Comparison of ENCODE assay signal across 19 mouse cellular contexts in genomic region chr15:81852411-81853000, GRCm38 (mm10). TPM values are rescaled to one million over a fixed set of nuclear protein-coding genes. Genes with fewer than 3 reads are reported as not detected.
DNase-seq lines count a peak whose midpoint lies in the region; TF ChIP-seq lines count a peak whose summit lies in the region.
"Had no signal": no experiment of that assay in that cellular context is flagged by ENCODE, and none has a peak within 500 bp of the region (broad histone marks: within the 10 kb centered on the region; RNA-seq: fewer than 3 reads in every experiment).

No protein-coding gene starts in this region.

- peak overlapping the region; percentile 40 for H3K27ac ChIP-seq in heart, adult 2 months
- H3K27ac ChIP-seq: embryonic facial prominence, embryonic 15.5 days; forebrain, embryonic 10.5 days; limb, embryonic 15.5 days; neural tube, embryonic 12.5 days; stomach, embryonic 15.5 days had no signal

- no peak for TF ChIP-seq EP300 in heart, adult 2 months (IDR thresholded peaks at IDR 0.05; ENCODE audit: insufficient read depth, low read depth, low read length)

- H3K4me3 ChIP-seq in heart, adult 2 months: no peak overlapping the region
- H3K4me3 ChIP-seq: embryonic facial prominence, embryonic 15.5 days; forebrain, embryonic 10.5 days; limb, embryonic 15.5 days; neural tube, embryonic 12.5 days; stomach, embryonic 15.5 days had no signal

- H3K36me3 ChIP-seq in heart, adult 2 months (ENCODE audit: control insufficient read depth, insufficient read depth, low read length): peaks cover 25% of the 10 kb centered on the region

- peak; percentile 65 for DNase-seq in adrenal gland, adult 8-10 months
- no peak for DNase-seq in adrenal gland, postnatal 4 days (ENCODE audit: low spot score in 2 of 2)
- DNase-seq in heart, adult 2 months: no peak
- no peak for DNase-seq in heart, postnatal 25 days (ENCODE audit: low spot score)
- peak; percentile 72 for DNase-seq in adrenal gland, postnatal 14 days
- peak; percentile 21 to 40 for DNase-seq in cerebellum, postnatal 10 days
- DNase-seq in left cerebral cortex, postnatal 10 days (ENCODE audit: extremely low spot score in 1 of 2, low spot score in 2 of 2): no peak
- DNase-seq in embryo, embryonic 10.5 days (ENCODE audit: low spot score): no peak
- DNase-seq: gastrocnemius, postnatal 14 days; heart, postnatal 36 days; kidney, adult 8-10 months; lung, postnatal 10 days; spleen, adult 18-20 months had no signal

- no peaks in the 10 kb centered on the region for H3K27me3 ChIP-seq in heart, adult 2 months (ENCODE audit: control insufficient read depth, insufficient read depth, low read length)
- H3K27me3 ChIP-seq: embryonic facial prominence, embryonic 15.5 days; limb, embryonic 15.5 days; megakaryocyte, embryonic 14.5 days; neural tube, embryonic 12.5 days; stomach, embryonic 15.5 days had no signal

- TF ChIP-seq POLR2A in heart, adult 2 months (IDR thresholded peaks at IDR 0.05; ENCODE audit: insufficient read depth, low read depth, low read length): no peak

- H3K4me1 ChIP-seq in heart, adult 2 months (ENCODE audit: control insufficient read depth, insufficient read depth, low read length): peaks cover 12% of the 10 kb centered on the region

- TF ChIP-seq CTCF in heart, adult 2 months (IDR thresholded peaks at IDR 0.05): no peak

- no peak overlapping the region for H3K9ac ChIP-seq in heart, adult 2 months (ENCODE audit: low read depth, low read length)
- H3K9ac ChIP-seq: embryonic facial prominence, embryonic 15.5 days; limb, embryonic 15.5 days; neural tube, embryonic 12.5 days; stomach, embryonic 15.5 days had no signal

- peaks cover 6% of the 10 kb centered on the region for H3K79me2 ChIP-seq in heart, adult 2 months (replicated peaks; ENCODE audit: control insufficient read depth, insufficient read depth, low read length)

- WGBS in heart, adult 2 months: 60% methylated on average over 9 of the region's 9 CpGs

- intact Hi-C loops in heart, adult 2 months (cut with DNase I): no loop called here
- intact Hi-C loops in heart, postnatal 25 days (cut with DNase I): no loop called here
- intact Hi-C loops in left cerebral cortex, postnatal 10 days (cut with DNase I): no loop called here

RNA-seq across cellular contexts. Expression of gene Tob2, which starts 6.1 kb away (rescaled TPM):
- 10 to 100 TPM; 63.9 to 97.0 (median 69.1) TPM for total RNA-seq in adrenal gland, adult 8-10 months (2022)
- 10 to 100 TPM; 66.2 to 67.2 TPM for total RNA-seq in adrenal gland, postnatal 4 days (2021)
- 100 to 1,000 TPM; 101 to 114 TPM for total RNA-seq in heart, adult 2 months (2021)
- 39.4 and 49.7 TPM in 2 replicates for polyA plus RNA-seq in heart, adult 2 months (2012; rRNA removed)
- 10 to 100 TPM; 66.9 to 95.5 TPM for total RNA-seq in heart, postnatal 25 days (2021)
- total RNA-seq in adrenal gland, postnatal 14 days (2021): 124 and 147 TPM in 2 replicates
- total RNA-seq in left cerebral cortex, postnatal 10 days (2021): 10 to 100 TPM; 25.5 to 29.9 TPM

RNA-seq across cellular contexts. Expression of gene Phf5a, which starts 19.2 kb away (rescaled TPM):
- total RNA-seq in adrenal gland, adult 8-10 months (2022): 10 to 100 TPM; 44.2 to 61.3 (median 51.4) TPM
- 10 to 100 TPM; 62.7 to 71.2 TPM for total RNA-seq in adrenal gland, postnatal 4 days (2021)
- total RNA-seq in heart, adult 2 months (2021): 10 to 100 TPM; 30.2 to 36.5 TPM
- 30.2 and 39.1 TPM in 2 replicates for polyA plus RNA-seq in heart, adult 2 months (2012; rRNA removed)
- total RNA-seq in heart, postnatal 25 days (2021): 10 to 100 TPM; 29.7 to 38.0 TPM
- 63.4 and 65.5 TPM in 2 replicates for total RNA-seq in adrenal gland, postnatal 14 days (2021)
- total RNA-seq in left cerebral cortex, postnatal 10 days (2021): 10 to 100 TPM; 42.6 to 44.5 TPM

RNA-seq across cellular contexts. Expression of gene Aco2, which starts 19.6 kb away (rescaled TPM):
- total RNA-seq in adrenal gland, adult 8-10 months (2022): 100 to 1,000 TPM; 297 to 630 (median 469) TPM
- total RNA-seq in adrenal gland, postnatal 4 days (2021): 100 to 1,000 TPM; 498 to 540 TPM
- 1,000 to 10,000 TPM; 1,810 to 2,215 TPM for total RNA-seq in heart, adult 2 months (2021)
- polyA plus RNA-seq in heart, adult 2 months (2012; rRNA removed): 2,076 and 2,628 TPM in 2 replicates
- total RNA-seq in heart, postnatal 25 days (2021): 1,000 to 10,000 TPM; 2,060 to 2,092 TPM
- 2,377 and 2,604 TPM in 2 replicates for total RNA-seq in adrenal gland, postnatal 14 days (2021)
- 100 to 1,000 TPM; 392 to 412 TPM for total RNA-seq in left cerebral cortex, postnatal 10 days (2021)

RNA-seq across cellular contexts. Expression of gene Tef, which starts 50.3 kb away (rescaled TPM):
- total RNA-seq in adrenal gland, adult 8-10 months (2022): 100 to 1,000 TPM in 3 of 4 experiments, 10 to 100 TPM in 1; 93.1 to 190 (median 160) TPM
- 10 to 100 TPM; 84.6 to 86.1 TPM for total RNA-seq in adrenal gland, postnatal 4 days (2021)
- total RNA-seq in heart, adult 2 months (2021): 100 to 1,000 TPM in 1 of 2 experiments, 10 to 100 TPM in 1; 46.7 to 127 TPM
- 76.7 and 100 TPM in 2 replicates for polyA plus RNA-seq in heart, adult 2 months (2012; rRNA removed)
- total RNA-seq in heart, postnatal 25 days (2021): 100 to 1,000 TPM in 1 of 2 experiments, 10 to 100 TPM in 1; 64.1 to 135 TPM
- 71.4 and 98.5 TPM in 2 replicates for total RNA-seq in adrenal gland, postnatal 14 days (2021)
- 100 to 1,000 TPM; 121 to 143 TPM for total RNA-seq in left cerebral cortex, postnatal 10 days (2021)

Comparison
In these comparisons a context has a peak if more than half of its experiments do, and no peak if none do; other contexts are left out.
1. DNase-seq: peak in adrenal gland, adult 8-10 months (single experiment), adrenal gland, postnatal 14 days (single experiment) and cerebellum, postnatal 10 days (2 of 2); none in adrenal gland, postnatal 4 days (0 of 2), heart, adult 2 months (0 of 2), heart, postnatal 25 days (single experiment), left cerebral cortex, postnatal 10 days (0 of 2) and embryo, embryonic 10.5 days (single experiment).